Mouse (Mus musculus) kidney, postnatal 14 days (tissue): ENCODE data around the gene Sstr2.

ENCODE experiments used
- DNase-seq: peaks from one replicate; pipeline ENCODE4 v3.0.0; 2022; ENCODE audit warnings: mixed read lengths

Gene Sstr2

DNA sequence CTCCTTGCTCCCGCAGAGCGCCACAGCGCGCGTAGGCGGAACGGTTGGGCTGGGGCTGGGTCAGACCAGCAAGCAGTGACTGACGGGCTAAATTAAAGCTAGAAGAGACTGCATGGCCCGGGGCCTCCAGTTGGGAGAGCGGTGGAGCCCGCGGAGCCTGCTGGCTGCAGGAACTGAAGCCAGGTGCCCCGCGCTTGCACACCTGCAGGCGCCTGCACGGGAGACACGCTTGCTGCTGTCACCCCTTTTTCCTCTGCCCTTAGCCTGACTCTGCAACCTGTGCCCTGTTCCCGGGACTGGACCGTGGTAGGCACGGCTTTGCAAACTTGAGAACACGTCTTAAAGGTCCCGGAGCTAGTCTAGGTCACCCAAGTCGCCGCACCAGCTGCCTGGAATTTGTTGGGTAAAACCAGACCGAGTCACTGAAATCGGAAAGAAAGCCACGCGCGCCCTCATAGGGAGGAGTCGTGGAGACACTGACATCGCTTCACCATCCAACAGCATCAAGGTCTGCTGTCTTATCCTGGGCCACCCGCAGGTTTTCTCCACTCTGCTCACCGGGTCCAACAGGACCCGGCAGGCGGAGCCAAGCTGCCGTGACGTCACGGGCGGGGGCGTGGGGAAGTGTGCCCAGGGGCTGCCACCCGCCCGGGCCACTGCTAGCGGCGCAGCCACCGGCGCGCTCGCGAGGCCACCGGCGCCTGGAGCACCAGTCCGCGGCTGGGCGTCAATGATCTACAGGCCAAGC lies at the start of gene Sstr2:
TSS of gene Sstr2 (plus strand) at position 671 of the 748 bp plus-strand sequence.
- DNase-seq: peak; percentile 86

DNA sequence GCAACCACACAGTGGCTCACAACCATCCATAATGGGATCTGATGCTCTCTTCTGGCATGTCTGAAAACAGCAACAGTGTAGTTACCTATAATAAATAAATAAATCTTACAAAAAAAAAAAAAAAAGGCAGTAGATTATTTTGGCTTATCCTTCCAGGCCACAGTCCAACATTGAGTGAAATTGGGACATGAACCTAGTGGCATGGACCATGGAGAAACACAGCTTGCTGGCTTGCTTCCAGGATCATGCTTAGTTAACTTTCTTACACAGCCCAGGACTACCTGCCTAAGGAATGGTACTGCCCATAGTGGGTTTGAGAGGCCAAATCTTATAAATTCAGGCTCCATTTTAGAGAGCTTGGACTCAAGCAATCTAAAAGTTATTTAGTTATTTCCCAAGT lies 47.5 kb upstream of the Sstr2 start:
- no peak for DNase-seq

- DNase-seq: no peak
These were observed 46.5 kb upstream of the Sstr2 start for GRCm38 (mm10) chr11:113572641-113573040.

GRCm38 (mm10) chr11:113577221-113577620 lies 41.9 kb upstream of the Sstr2 start:
- no peak for DNase-seq

GRCm38 (mm10) chr11:113583879-113584661 lies 35.1 kb upstream of the Sstr2 start:
- no peak for DNase-seq

DNA sequence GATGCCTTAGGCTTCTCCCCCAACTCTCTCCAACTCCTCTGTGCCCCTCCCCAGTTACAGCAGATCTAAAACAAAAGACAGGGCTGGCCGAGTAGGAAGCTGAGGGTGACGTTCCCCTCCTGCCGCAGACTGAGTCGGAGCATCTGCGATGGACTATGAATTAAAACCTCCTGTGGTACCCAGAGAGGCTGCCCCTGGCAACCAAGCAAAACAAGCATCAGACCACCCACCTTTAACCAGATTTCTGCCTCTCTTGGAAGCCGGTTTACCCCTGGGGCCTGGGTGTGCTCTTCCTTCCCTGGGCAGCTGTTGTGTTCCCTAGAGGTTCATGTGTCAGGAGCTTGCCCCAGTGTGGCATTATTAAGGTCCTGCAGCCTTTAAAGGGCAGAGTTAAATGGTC lies 32.7 kb upstream of the Sstr2 start:
- no peak for DNase-seq

DNA sequence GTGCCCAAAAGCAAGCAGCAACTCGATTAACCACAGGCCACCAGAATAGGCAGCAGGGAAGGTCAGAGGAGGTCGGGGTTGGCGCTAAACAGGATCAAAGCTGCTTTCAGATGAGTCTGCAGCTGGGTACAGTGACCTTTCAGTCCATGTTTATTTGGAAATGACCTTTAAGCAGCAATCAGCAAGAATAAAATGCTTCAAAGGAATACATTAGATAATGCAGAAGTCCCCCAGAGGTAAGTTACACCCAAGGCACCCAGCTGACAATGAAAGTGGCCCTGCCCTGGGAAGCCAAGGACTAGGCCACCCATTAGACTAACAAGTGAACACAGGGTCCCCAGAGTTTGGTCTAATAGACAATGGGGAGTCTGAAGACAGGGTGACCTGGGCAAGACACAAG lies 30.2 kb upstream of the Sstr2 start:
- no peak for DNase-seq

DNA sequence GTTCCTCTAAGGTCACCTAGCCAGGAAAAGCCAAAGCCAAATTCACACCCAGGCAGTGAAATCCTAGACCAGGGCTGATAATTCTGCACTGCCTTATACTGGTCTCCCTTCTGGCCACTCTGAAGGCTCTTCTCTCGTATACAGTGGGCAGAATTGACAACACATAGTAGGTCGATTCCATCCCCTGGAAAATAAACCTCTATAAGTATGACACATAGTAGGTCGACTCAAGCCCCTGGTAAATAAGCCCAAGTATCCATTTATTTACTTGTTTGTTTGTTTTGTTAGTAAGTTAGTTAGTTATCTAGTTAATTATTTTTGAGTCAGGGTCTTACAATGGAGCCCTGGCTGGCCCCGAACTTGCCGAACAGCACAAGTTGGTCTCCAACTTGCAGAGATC lies 24.0 kb upstream of the Sstr2 start:
- no peak for DNase-seq

DNA sequence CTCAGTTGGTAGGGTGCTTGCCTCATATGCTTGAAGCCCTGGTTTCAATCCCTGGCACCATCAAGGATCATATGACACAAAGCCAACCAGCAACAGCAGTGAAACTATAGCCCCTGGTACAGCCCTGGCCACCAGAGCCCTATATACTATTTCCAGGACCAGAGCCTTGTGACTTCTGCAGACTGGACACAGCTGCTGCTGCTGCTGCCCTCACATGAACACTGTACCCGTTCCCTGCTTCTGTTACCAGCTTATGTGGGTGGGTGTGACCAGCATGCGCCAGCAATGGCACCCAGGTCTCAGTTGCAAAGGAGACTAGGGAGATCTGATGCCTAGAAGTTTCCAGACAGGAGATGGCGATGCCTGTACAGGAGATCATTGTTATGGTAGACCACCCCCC lies 21.5 kb upstream of the Sstr2 start:
- DNase-seq: no peak

GRCm38 (mm10) chr11:113600526-113601245 lies 18.5 kb upstream of the Sstr2 start:
- peak; percentile 14 for DNase-seq

DNA sequence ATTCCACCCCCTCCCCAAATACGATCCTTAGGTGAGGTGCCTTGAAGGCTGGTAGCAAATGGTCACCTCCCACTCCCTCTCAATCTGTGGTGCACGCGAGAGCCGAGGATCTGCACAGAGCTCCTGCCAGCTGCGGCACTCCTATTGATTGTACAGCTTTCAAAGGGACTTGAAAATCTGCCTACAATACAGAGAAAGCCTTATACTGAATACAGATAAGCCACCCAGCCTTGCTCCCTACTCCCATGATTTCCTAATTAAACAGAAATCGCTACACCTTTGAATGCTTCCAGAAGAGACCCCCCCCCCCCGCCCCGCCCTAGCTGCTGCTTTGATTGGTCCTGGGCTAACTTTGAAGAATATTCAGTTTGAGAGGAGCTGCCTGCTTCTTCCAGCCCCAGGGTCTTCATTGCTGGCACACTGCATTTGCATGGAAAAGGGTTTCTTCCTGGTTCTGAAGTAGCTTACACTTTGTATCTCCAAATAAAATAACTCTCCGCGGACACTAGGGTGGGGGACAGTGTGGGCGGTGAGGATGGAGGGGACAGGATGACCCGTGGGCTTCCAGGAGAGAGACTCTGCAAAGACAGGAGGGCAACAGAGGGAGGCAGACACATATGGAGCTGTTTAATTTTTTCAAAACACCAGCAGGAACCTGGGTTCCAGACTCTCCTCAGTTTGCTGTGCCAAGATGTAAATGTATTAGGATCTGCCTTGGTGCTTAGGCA lies 17.4 kb upstream of the Sstr2 start:
- no peak for DNase-seq

DNA sequence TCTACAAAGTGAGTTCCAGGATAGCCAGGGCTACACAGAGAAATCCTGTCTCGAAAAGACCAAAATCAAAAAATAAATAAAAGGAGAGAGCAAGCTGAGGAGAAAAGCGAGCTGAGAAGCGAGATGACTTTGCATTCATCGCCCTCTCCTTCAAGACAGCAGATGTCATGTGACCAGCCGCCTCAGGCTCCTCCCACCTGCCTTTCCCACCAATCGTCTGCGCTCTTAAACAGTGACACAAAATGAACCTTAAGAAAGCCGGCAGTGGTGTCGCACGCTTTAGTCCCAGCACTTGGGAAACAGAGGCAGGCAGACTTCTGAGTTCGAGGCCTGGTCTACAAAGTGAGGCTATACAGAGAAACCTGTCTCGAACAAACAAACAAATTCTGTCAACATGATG lies 11.6 kb upstream of the Sstr2 start:
- DNase-seq: no peak

DNA sequence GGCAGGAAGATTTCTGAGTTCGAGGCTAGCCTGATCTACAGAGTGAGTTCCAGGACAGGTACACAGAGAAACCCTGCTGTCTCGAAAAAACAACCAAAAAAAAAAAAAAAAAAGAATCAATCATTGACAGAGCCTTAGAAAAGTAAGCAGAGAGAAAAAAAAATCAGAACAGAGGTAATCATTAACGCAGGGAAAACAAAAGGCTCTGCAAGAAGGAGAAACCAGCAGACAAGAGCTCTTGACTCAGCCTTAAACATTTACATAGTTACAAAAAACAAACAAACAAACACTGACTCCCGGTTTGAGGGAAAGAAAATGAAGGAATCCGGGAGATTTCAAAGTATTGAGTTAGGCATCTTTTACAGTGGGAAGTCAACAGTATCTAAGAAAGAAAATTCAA lies 9.6 kb upstream of the Sstr2 start:
- no peak for DNase-seq

DNA sequence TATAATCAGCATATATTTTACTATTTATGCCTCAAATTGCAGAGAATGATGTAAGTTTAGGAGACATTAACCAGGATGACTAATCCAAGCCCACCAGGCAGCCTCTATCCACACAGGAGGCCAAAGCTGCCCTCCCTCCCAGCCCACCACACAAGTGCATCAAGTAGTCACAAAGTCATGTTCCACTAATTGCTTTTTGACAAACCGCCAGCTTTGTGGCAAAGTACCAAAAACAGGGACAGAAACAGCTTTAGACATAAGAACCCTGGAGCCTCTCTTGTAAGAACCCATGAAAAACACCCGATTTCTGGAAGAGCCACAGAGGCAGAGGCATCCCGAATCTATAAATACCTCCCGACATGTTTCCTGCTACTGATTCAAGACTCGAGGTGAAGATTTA lies 8.9 kb upstream of the Sstr2 start:
- peak; percentile 54 for DNase-seq

DNA sequence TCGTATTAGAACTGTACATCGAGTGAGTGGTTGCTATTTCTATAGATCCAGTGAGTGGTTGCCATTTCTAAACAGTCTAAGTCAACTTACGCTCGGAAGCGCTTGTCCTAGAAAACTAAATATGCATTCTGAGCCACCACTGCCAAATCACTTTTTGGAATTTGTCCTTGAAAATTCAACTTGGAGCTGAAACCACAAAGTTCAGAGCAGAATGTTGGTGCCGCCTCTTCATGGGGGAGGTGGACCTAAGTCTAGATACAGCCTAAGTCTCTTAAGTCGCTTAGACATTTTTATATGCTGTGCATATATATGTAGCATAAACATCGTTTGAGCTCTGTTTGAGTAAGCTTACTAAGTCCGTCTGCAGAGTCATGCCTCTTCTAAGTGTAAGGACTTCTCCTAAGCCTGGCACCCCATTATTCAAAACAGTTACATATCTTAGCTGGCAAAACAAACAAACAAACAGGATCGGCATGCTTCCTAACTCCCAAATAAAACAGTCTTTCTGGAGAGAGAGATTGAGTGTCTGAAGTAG lies 8.0 kb upstream of the Sstr2 start:
- DNase-seq: no peak

DNA sequence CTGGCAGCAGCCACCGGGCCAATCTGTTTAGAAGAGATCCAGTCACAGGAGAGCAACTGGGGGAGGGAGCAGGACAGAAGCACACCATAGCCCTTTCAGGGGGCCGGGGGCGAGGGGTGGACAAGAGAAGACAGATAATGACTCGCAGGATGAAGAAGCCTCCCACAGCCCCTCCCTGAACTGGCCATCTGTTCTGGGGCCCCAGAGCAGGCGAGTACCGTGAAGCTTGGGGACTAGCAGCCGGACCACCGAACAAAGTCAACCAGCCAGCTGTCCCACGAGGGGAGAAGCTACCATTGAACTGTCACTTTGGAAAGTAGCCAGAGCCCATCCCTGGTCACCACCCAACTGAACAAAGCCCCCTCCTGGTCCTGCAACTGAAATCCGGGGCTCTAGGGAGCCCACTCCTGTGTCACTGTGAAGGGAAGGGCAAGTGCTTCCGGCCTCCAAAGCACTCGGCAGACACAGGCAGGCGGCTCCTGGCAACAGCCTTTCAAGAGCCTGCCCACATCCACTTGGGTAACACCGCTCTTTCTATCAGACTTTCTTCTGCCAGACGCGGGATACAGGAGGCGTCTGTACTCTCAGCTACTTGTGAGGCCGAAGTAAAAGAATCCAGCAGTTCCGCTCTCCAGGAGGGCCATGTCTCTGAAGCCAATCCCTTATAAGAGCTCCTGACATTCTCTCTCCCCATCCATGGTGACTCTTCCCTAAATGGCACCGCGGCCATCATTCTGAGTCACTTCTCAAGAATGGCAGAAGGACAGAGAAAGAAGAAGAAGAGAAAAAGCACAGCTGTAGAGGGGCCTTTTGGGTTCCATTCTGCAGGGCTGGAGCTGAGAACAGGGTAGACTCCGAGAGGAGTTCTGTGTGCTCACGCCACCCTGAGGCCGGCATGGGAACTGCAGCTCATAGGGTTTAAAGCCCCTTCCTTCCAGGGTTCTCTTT lies 7.2 kb upstream of the Sstr2 start:
- DNase-seq: peak; percentile 29

- no peak for DNase-seq
These were observed 4.7 kb upstream of the Sstr2 start for GRCm38 (mm10) chr11:113614476-113614875.

GRCm38 (mm10) chr11:113617132-113617911 lies 1.8 kb upstream of the Sstr2 start:
- DNase-seq: peak; percentile 72

GRCm38 (mm10) chr11:113618303-113618671 lies 855 bp upstream of the Sstr2 start:
- DNase-seq: no peak

- no peak for DNase-seq
These were observed 408 bp downstream of the Sstr2 start for GRCm38 (mm10) chr11:113619420-113620080.
